Mouse (Mus musculus) MEL (cell line): ENCODE measurements at regions not wholly inside any gene's neighbourhood (a gene's known extent, or its start where the extent isn't known, plus 50 kb on each side); places are given as distances from the start of the nearest gene placed in this dataset.

ENCODE experiments used
- DNase-seq: peaks from one replicate; pipeline ENCODE4 v3.0.0; 2011; ENCODE audit warnings: low read depth, low spot score
- H3K27ac ChIP-seq: 2 replicates; pipeline ENCODE4 v1.5.1; 2012; ENCODE audit warnings: low read depth, mild to moderate bottlenecking, control low read depth, low read length, moderate library complexity; ENCODE audit not compliant: control insufficient read depth
- H3K27me3 ChIP-seq, 2 experiments: fragments of 150-350 bp in 1 of 2; sonication (generic) in 1 of 2; 2 replicates each; pipeline ENCODE4 v1.6.1; 2012; ENCODE audit warnings: low read length in 2 of 2, mild to moderate bottlenecking in 2 of 2, improper control_type of control experiment in 1 of 2, moderate library complexity in 1 of 2; ENCODE audit not compliant: insufficient read depth in 2 of 2, control insufficient read depth in 1 of 2
- H3K36me3 ChIP-seq, 2 experiments: 2 replicates each; pipeline ENCODE4 v1.6.1; 2012 to 2014; ENCODE audit warnings: low read length in 2 of 2, improper control_type of control experiment in 1 of 2, inconsistent platforms in 1 of 2, mild to moderate bottlenecking in 1 of 2; ENCODE audit not compliant: insufficient read depth in 2 of 2, control insufficient read depth in 1 of 2
- H3K4me1 ChIP-seq, 2 experiments: fragments of 150-350 bp in 1 of 2; sonication (generic) in 1 of 2; 2 replicates each; pipeline ENCODE4 v1.6.1; 2012; ENCODE audit warnings: low read length in 2 of 2, improper control_type of control experiment in 1 of 2, mild to moderate bottlenecking in 1 of 2; ENCODE audit not compliant: insufficient read depth in 2 of 2, control insufficient read depth in 1 of 2
- H3K4me3 ChIP-seq, 2 experiments: fragments of 150-350 bp in 1 of 2; sonication (generic) in 1 of 2; 2 replicates each; pipeline ENCODE4 v1.5.1; 2012; ENCODE audit warnings: low read depth in 2 of 2, low read length in 2 of 2, mild to moderate bottlenecking in 2 of 2, moderate library complexity in 2 of 2, control low read depth in 1 of 2, improper control_type of control experiment in 1 of 2; ENCODE audit not compliant: control insufficient read depth in 1 of 2, insufficient read depth in 1 of 2
- H3K79me2 ChIP-seq: 2 replicates; pipeline ENCODE4 v1.6.1; 2012; ENCODE audit warnings: mild to moderate bottlenecking, low read length, moderate library complexity; ENCODE audit not compliant: control insufficient read depth, poor library complexity, insufficient read depth
- H3K9ac ChIP-seq: 2 replicates; pipeline ENCODE4 v1.6.1; 2012; ENCODE audit warnings: low read depth, mild to moderate bottlenecking, control low read depth, low read length, moderate library complexity; ENCODE audit not compliant: control insufficient read depth, poor library complexity, severe bottlenecking
- H3K9me3 ChIP-seq: fragments of 150-350 bp; sonication (generic); replicated peaks from 2 replicates; pipeline ENCODE4 v1.6.1; 2012; ENCODE audit warnings: mild to moderate bottlenecking, low read length, improper control_type of control experiment, moderate library complexity; ENCODE audit not compliant: insufficient read depth
- BHLHE40 ChIP-seq: IDR thresholded peaks from 2 replicates; pipeline ENCODE4 v1.6.1; 2012; ENCODE audit warnings: low read depth, mild to moderate bottlenecking, inconsistent platforms, low read length, improper control_type of control experiment, borderline replicate concordance
- CHD2 ChIP-seq: IDR thresholded peaks from 2 replicates; pipeline ENCODE4 v1.6.1; 2011; ENCODE audit warnings: low read length, improper control_type of control experiment
- CTCF ChIP-seq, 3 experiments: IDR thresholded peaks in 2 of 3; conservative IDR thresholded peaks in 1 of 3; 2 replicates each; pipeline ENCODE4 v1.5.1; 2011 to 2012; ENCODE audit warnings: low read length in 3 of 3, low read depth in 2 of 3, mild to moderate bottlenecking in 2 of 3, improper control_type of control experiment in 1 of 3, inconsistent platforms in 1 of 3, mixed read lengths in 1 of 3, moderate library complexity in 1 of 3; ENCODE audit not compliant: control insufficient read depth in 1 of 3, insufficient read depth in 1 of 3, poor library complexity in 1 of 3, severe bottlenecking in 1 of 3
- ELF1 ChIP-seq: IDR thresholded peaks from 2 replicates; pipeline ENCODE4 v1.6.1; 2014; ENCODE audit warnings: low read depth, mild to moderate bottlenecking, inconsistent platforms, low read length, improper control_type of control experiment, moderate library complexity
- HCFC1 ChIP-seq: IDR thresholded peaks from 2 replicates; pipeline ENCODE4 v1.6.1; 2012; ENCODE audit warnings: low read depth, mild to moderate bottlenecking, inconsistent platforms, low read length, improper control_type of control experiment, moderate library complexity
- KAT2A ChIP-seq: conservative IDR thresholded peaks from 2 replicates; pipeline ENCODE4 v1.6.1; 2012; ENCODE audit warnings: low read depth, low read length, improper control_type of control experiment, inconsistent platforms
- MAFK ChIP-seq: IDR thresholded peaks from 2 replicates; pipeline ENCODE4 v1.6.1; 2011; ENCODE audit warnings: low read depth, mild to moderate bottlenecking, low read length, improper control_type of control experiment, borderline replicate concordance
- MXI1 ChIP-seq: IDR thresholded peaks from 2 replicates; pipeline ENCODE4 v1.6.1; 2011; ENCODE audit warnings: mild to moderate bottlenecking, low read depth, low read length, improper control_type of control experiment
- MYB ChIP-seq: IDR thresholded peaks from 2 replicates; pipeline ENCODE4 v1.6.1; 2011; ENCODE audit warnings: mild to moderate bottlenecking, low read depth, low read length, improper control_type of control experiment
- NELFE ChIP-seq: IDR thresholded peaks from 2 replicates; pipeline ENCODE4 v1.6.1; 2011; ENCODE audit warnings: low read depth, low read length, improper control_type of control experiment
- SIN3A ChIP-seq: IDR thresholded peaks from 2 replicates; pipeline ENCODE4 v1.6.1; 2012; ENCODE audit warnings: low read length, improper control_type of control experiment, inconsistent platforms
- TBP ChIP-seq: IDR thresholded peaks from 2 replicates; pipeline ENCODE4 v1.8.0; 2011; ENCODE audit warnings: low read depth, low read length, improper control_type of control experiment
- UBTF ChIP-seq: IDR thresholded peaks from 2 replicates; pipeline ENCODE4 v1.6.1; 2012; ENCODE audit warnings: low read depth, mild to moderate bottlenecking, inconsistent platforms, low read length, improper control_type of control experiment, moderate library complexity, borderline replicate concordance; ENCODE audit not compliant: insufficient read depth
- USF1 ChIP-seq: IDR thresholded peaks from 2 replicates; pipeline ENCODE4 v1.6.1; 2014; ENCODE audit warnings: low read depth, mild to moderate bottlenecking, inconsistent platforms, low read length, improper control_type of control experiment, moderate library complexity
- USF2 ChIP-seq, 2 experiments: IDR thresholded peaks; 2 replicates each; pipeline ENCODE4 v1.6.1; 2011 to 2012; ENCODE audit warnings: improper control_type of control experiment in 2 of 2, low read length in 2 of 2, borderline replicate concordance in 1 of 2, inconsistent platforms in 1 of 2, low read depth in 1 of 2, mild to moderate bottlenecking in 1 of 2; ENCODE audit not compliant: insufficient read depth in 1 of 2
- ZC3H11A ChIP-seq: IDR thresholded peaks from 2 replicates; pipeline ENCODE4 v1.6.1; 2012; ENCODE audit warnings: low read depth, mild to moderate bottlenecking, inconsistent platforms, low read length, improper control_type of control experiment
- ZMIZ1 ChIP-seq: IDR thresholded peaks from 2 replicates; pipeline ENCODE4 v1.6.1; 2012; ENCODE audit warnings: low read depth, mild to moderate bottlenecking, inconsistent platforms, low read length, improper control_type of control experiment, moderate library complexity

DNA sequence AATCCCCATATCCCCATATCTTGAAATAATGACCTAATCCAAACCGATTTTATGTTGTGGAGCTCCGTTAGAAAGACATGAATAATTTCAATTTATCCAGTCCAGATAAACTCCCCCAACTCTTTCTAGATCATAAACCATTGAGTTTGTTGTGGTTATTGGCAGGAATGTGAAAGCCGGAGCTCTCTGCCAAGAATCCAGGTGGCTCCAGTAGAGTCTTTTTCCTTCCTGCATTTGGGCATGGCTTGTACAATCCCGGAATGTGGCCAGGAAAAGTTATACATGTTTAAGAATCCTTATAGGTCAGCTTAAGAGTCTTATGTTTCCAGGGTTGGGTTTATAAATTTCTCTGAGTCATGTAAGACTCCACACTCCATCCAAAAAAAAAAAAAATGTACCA, 1272.8 kb downstream of the Efna5 start:
- H3K9me3 ChIP-seq: no peaks in the 10 kb centered on the region
- H3K27ac ChIP-seq: no peak overlapping the region
- DNase-seq: no peak
- no peaks in the 10 kb centered on the region for H3K79me2 ChIP-seq
- H3K27me3 ChIP-seq: no peaks in the 10 kb centered on the region
- no peak for TF ChIP-seq ZMIZ1
- no peak for TF ChIP-seq SIN3A
- TF ChIP-seq ELF1: no peak
- TF ChIP-seq USF1: no peak
- H3K9ac ChIP-seq: no peak overlapping the region
- H3K4me1 ChIP-seq: no peaks in the 10 kb centered on the region; a peak in 1 of 4 replicates
- H3K4me3 ChIP-seq: no peak overlapping the region
- H3K36me3 ChIP-seq: no peaks in the 10 kb centered on the region

DNA sequence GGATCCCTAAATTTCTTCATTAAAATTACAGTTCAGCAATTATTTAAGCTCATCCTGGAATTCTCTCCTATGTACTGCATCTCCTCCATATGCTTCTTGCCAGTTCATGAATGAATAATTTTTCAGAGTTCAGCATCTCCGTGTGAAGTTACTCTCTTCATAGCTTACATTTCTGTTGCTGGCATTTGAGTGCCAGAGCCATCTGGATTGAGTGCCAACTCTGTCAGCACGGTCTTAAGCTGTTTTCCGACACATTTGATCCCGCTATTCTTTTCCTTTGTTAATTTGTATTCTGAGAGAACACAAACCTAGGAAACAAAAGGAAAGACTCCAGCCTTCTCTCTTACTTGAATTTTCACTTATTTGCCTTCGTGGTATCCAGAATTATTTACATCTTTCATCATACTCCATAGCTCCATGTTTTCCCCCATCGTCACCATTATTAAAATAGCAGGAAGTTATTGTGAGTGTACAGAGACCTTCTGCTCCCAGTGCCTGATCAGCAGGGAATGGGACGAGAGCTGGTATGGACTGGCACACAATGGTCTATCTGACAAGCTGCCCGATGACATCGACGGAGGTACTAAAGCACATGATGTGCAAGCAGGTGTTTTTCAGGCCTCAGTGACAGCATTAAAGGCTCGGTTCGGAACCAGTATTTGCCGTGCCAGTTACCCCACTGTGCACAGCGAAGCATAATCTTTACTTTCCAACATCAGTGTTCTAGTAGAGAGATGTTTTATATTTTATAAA, 1274.2 kb downstream of the Efna5 start:
- TF ChIP-seq NELFE (no peak), USF2 (IDR thresholded peaks at IDR 0.05; ENCODE audit: borderline replicate concordance in 1 of 2, insufficient read depth in 1 of 2, low read depth in 1 of 2, low read length in 2 of 2) (no peak), ZC3H11A (no peak), ELF1 (no peak), CTCF (IDR thresholded peaks at IDR 0.05 in 2 of 3, conservative IDR thresholded peaks at IDR 0.05 in 1 of 3; ENCODE audit: control insufficient read depth in 1 of 3, insufficient read depth in 1 of 3, low read depth in 2 of 3, low read length in 3 of 3, poor library complexity in 1 of 3, severe bottlenecking in 1 of 3) (no peak), HCFC1 (no peak), ZMIZ1 (no peak), UBTF (no peak), BHLHE40 (no peak), CHD2 (no peak), MYB (no peak), KAT2A (no peak), MXI1 (no peak), TBP (no peak), MAFK (no peak)
- Histone ChIP-seq H3K36me3 (no peaks in the 10 kb centered on the region), H3K79me2 (no peaks in the 10 kb centered on the region), H3K27me3 (no peaks in the 10 kb centered on the region), H3K27ac (no peak overlapping the region), H3K9me3 (no peaks in the 10 kb centered on the region), H3K4me3 (no peak overlapping the region), H3K9ac (no peak overlapping the region), H3K4me1 (no peaks in the 10 kb centered on the region; a peak in 1 of 4 replicates)
- DNase-seq: no peak
